Mouse (Mus musculus): ENCODE data around the gene E030025P04Rik. TPM values are rescaled to one million over a fixed set of nuclear protein-coding genes. Genes with fewer than 3 reads are reported as not detected.

Gene E030025P04Rik
- total and polyA plus RNA-seq, 2 experiments from 2014 or later = not detected

GRCm38 (mm10) chr11:109100266-109100665, 43.9 kb downstream of the E030025P04Rik start:
- ATAC-seq (ENCODE audit: insufficient read depth, low read depth) (no peak), DNase-seq (ENCODE audit: low spot score) (no peak)
- H3K9ac ChIP-seq (replicated peaks; ENCODE audit: low read depth, low read length) = no peak overlapping the region
- H3K27ac ChIP-seq (ENCODE audit: low read depth) = no peak overlapping the region
- H3K27me3 ChIP-seq (ENCODE audit: control insufficient read depth, insufficient read depth, low read length) = peaks cover 84% of the 10 kb centered on the region
- WGBS = 72% methylated on average over 6 of the region's 6 CpGs
- H3K4me2 ChIP-seq (ENCODE audit: low read depth, low read length) = no peak overlapping the region
- TF ChIP-seq EP300 (IDR thresholded peaks at IDR 0.05; ENCODE audit: low read depth) = no peak
- no peak for TF ChIP-seq CTCF (IDR thresholded peaks at IDR 0.05; ENCODE audit: low read depth)
- no peaks in the 10 kb centered on the region for H3K9me3 ChIP-seq (replicated peaks; ENCODE audit: control insufficient read depth, low read length)
- H3K4me1 ChIP-seq (ENCODE audit: control insufficient read depth, insufficient read depth) = peaks cover 4% of the 10 kb centered on the region; the same call in 1 of the 2 replicates
- H3K4me3 ChIP-seq (ENCODE audit: low read depth, low read length) = no peak overlapping the region
- no peaks in the 10 kb centered on the region for H3K36me3 ChIP-seq (replicated peaks; ENCODE audit: control insufficient read depth, insufficient read depth, low read length)

- Histone ChIP-seq H3K9me3 (replicated peaks; ENCODE audit: control insufficient read depth, low read length) (no peaks in the 10 kb centered on the region), H3K27me3 (ENCODE audit: control insufficient read depth, insufficient read depth, low read length) (peaks cover 45% of the 10 kb centered on the region), H3K9ac (replicated peaks; ENCODE audit: low read depth, low read length) (no peak overlapping the region), H3K4me3 (ENCODE audit: low read depth, low read length) (no peak overlapping the region), H3K4me1 (ENCODE audit: control insufficient read depth, insufficient read depth) (no peaks in the 10 kb centered on the region), H3K36me3 (replicated peaks; ENCODE audit: control insufficient read depth, insufficient read depth, low read length) (no peaks in the 10 kb centered on the region), H3K4me2 (ENCODE audit: low read depth, low read length) (no peak overlapping the region), H3K27ac (ENCODE audit: low read depth) (no peak overlapping the region)
- DNase-seq (ENCODE audit: low spot score) (no peak), ATAC-seq (ENCODE audit: insufficient read depth, low read depth) (no peak)
- no peak for TF ChIP-seq EP300 (IDR thresholded peaks at IDR 0.05; ENCODE audit: low read depth)
- no peak for TF ChIP-seq CTCF (IDR thresholded peaks at IDR 0.05; ENCODE audit: low read depth)
- 24% methylated on average over 5 of the region's 5 CpGs for WGBS
These were observed 52.3 kb downstream of the E030025P04Rik start for GRCm38 (mm10) chr11:109091821-109092220.

Other genes with a start within 250 kb of the E030025P04Rik start
- gene Axin2, start 224.0 kb downstream of the E030025P04Rik start, total RNA-seq (2014; rRNA removed; ENCODE audit: low replicate concordance) = 2.8 and 8.5 TPM in 2 replicates
- gene Axin2, start 224.0 kb downstream of the E030025P04Rik start, polyA plus RNA-seq (2015; fragmentation: Nextera tagmentation; extraction: Ambion mirVana) = 0.78 and 0.90 TPM in 2 replicates
- gene Rgs9, start 153.8 kb upstream of the E030025P04Rik start, total RNA-seq (2014; rRNA removed; ENCODE audit: low replicate concordance) = 0.62 and 0.80 TPM in 2 replicates
- 0.23 and 0.33 TPM in 2 replicates for gene Rgs9, start 153.8 kb upstream of the E030025P04Rik start, polyA plus RNA-seq (2015; fragmentation: Nextera tagmentation; extraction: Ambion mirVana)
- gene Gna13, start 218.5 kb upstream of the E030025P04Rik start, total RNA-seq (2014; rRNA removed; ENCODE audit: low replicate concordance) = 42.3 and 42.7 TPM in 2 replicates
- 25.5 and 28.0 TPM in 2 replicates for gene Gna13, start 218.5 kb upstream of the E030025P04Rik start, polyA plus RNA-seq (2015; fragmentation: Nextera tagmentation; extraction: Ambion mirVana)

All from heart, postnatal 0 days (tissue).